Mouse (Mus musculus): ENCODE measurements around the gene Pjvk. TPM values are rescaled to one million over a fixed set of nuclear protein-coding genes. Genes with fewer than 3 reads are reported as not detected.

The Pjvk gene
- not detected for polyA plus RNA-seq (2017; shearing (Covaris generic))

GRCm38 (mm10) chr2:76647883-76648570 lies at the start of gene Pjvk, which contains the start of gene Prkra:
TSS of gene Pjvk (plus strand) at chr2:76648476.
TSS of gene Prkra (minus strand) at chr2:76648015.

GRCm38 (mm10) chr2:76672966-76673392 lies 24.7 kb downstream of the Pjvk start, which contains the start of gene Fkbp7:
TSS of gene Fkbp7 (minus strand) at chr2:76673116.

GRCm38 (mm10) chr2:76674725-76675427 lies 26.6 kb downstream of the Pjvk start, which contains the start of gene Plekha3:
TSS of gene Plekha3 (plus strand) at chr2:76675281.

Other genes with a start within 250 kb of the Pjvk start
- gene Osbpl6, start 242.0 kb upstream of the Pjvk start, polyA plus RNA-seq (2017; shearing (Covaris generic)), result 0.76 TPM
- 1.4 TPM for gene Prkra, start 461 bp upstream of the Pjvk start, polyA plus RNA-seq (2017; shearing (Covaris generic))
- gene Fkbp7, start 24.6 kb downstream of the Pjvk start, polyA plus RNA-seq (2017; shearing (Covaris generic)), result 3.2 TPM
- 67.3 TPM for gene Plekha3, start 26.8 kb downstream of the Pjvk start, polyA plus RNA-seq (2017; shearing (Covaris generic))